Mouse (Mus musculus) midbrain, embryonic 14.5 days (tissue): ENCODE data around the gene 1700123O20Rik. TPM values are rescaled to one million over a fixed set of nuclear protein-coding genes. Genes with fewer than 3 reads are reported as not detected.

Experiments
- ATAC-seq: fragments of 200-750 bp; cut with Nextera tagmentation; 2 replicates; pipeline ENCODE4 v1.8.0; 2017; ENCODE audit warnings: moderate number of reproducible peaks, moderate library complexity; ENCODE audit not compliant: low FRiP score, low TSS enrichment
- DNase-seq: peaks from one replicate; pipeline ENCODE4 v3.0.0-alpha.2; 2015
- H3K27ac ChIP-seq: fragments of 300-500 bp; sonication (generic); replicated peaks from 2 replicates; pipeline ENCODE4 v1.5.1; 2014; ENCODE audit warnings: mild to moderate bottlenecking, low read depth, low read length, moderate library complexity
- H3K27me3 ChIP-seq: fragments of 300-500 bp; sonication (generic); 2 replicates; pipeline ENCODE4 v1.6.1; 2014; ENCODE audit warnings: low read length, control low read depth, mixed read lengths; ENCODE audit not compliant: control insufficient read depth, insufficient read depth
- H3K36me3 ChIP-seq: fragments of 300-500 bp; sonication (generic); 2 replicates; pipeline ENCODE4 v1.6.1; 2014; ENCODE audit warnings: low read length, control low read depth; ENCODE audit not compliant: control insufficient read depth, insufficient read depth
- H3K4me1 ChIP-seq: fragments of 300-500 bp; sonication (generic); 2 replicates; pipeline ENCODE4 v1.6.1; 2014; ENCODE audit warnings: mild to moderate bottlenecking, antibody characterized with exemption, low read length, control low read depth; ENCODE audit not compliant: control insufficient read depth, insufficient read depth
- H3K4me2 ChIP-seq: fragments of 300-500 bp; sonication (generic); 2 replicates; pipeline ENCODE4 v1.6.1; 2014; ENCODE audit warnings: mild to moderate bottlenecking, low read length, moderate library complexity
- H3K4me3 ChIP-seq: fragments of 300-500 bp; sonication (generic); replicated peaks from 2 replicates; pipeline ENCODE4 v1.5.1; 2014; ENCODE audit warnings: low read depth, low read length
- H3K9ac ChIP-seq: fragments of 300-500 bp; sonication (generic); replicated peaks from 2 replicates; pipeline ENCODE4 v1.6.1; 2014; ENCODE audit warnings: mild to moderate bottlenecking, low read length, moderate library complexity
- H3K9me3 ChIP-seq: fragments of 300-500 bp; sonication (generic); 2 replicates; pipeline ENCODE4 v1.6.1; 2016; ENCODE audit warnings: low read length, control low read depth, mixed read lengths; ENCODE audit not compliant: control insufficient read depth
- WGBS: fragments of 180-500 bp; shearing (Covaris S2); extraction: QIAGEN DNeasy Blood & Tissue Kit; methylation state at CpG from one replicate; pipeline ENCODE4 v1.1.7; 2014; 5-methylcytosine and 5-hydroxymethylcytosine counted together
- polyA plus RNA-seq: library from polyadenylated mRNA; unstranded; fragments of >200 nt; fragmentation: Nextera tagmentation; extraction: Ambion mirVana; gene quantifications from 2 replicates; pipeline ENCODE4 v1.2.1, GENCODE M21; 2014

1700123O20Rik gene
- polyA plus RNA-seq = 74.0 and 79.1 TPM in 2 replicates

DNA sequence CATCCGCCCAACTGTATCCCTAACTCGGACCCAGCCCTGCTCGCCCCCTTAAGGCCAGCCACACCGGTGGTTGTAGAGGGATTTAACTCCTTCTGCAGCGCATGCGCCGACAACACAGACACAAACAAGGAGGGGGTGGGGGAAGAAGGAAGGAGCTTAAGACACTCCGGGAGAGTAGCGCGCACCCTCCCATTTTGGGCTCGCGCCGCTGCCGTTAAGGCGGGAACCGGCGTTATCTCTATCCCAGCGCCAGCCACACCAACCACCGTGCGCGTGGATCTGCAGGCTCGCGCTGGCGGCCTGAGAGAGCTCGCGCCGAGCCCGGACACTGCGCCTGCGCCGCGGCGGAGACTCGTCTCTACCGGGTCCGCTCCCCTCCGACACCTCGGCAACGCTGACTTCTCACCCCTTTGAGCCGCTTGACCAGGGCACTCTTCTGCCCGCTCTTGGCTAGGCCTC, at the start of gene 1700123O20Rik:
Gene 1700123O20Rik (plus strand): TSS at position 154 of the 459 bp plus-strand sequence.
- Histone ChIP-seq H3K4me1 (peaks cover 21% of the 10 kb centered on the region), H3K36me3 (peaks cover 41% of the 10 kb centered on the region), H3K9me3 (no peaks in the 10 kb centered on the region), H3K9ac (peak within 1 kb of the TSS; percentile 88), H3K27me3 (no peaks in the 10 kb centered on the region), H3K4me2 (peak within 1 kb of the TSS; percentile 79), H3K4me3 (peak within 1 kb of the TSS; percentile 80), H3K27ac (peak within 1 kb of the TSS; percentile 95)
- ATAC-seq = peak; percentile 74
- DNase-seq = peak; percentile 91
- under 1% methylated on average over 41 of the region's 41 CpGs for WGBS

- H3K27ac ChIP-seq = no peak overlapping the region
- H3K4me2 ChIP-seq = no peak overlapping the region
- 49% methylated on average over 8 of the region's 8 CpGs for WGBS
- H3K9me3 ChIP-seq = no peaks in the 10 kb centered on the region
- peaks cover 13% of the 10 kb centered on the region for H3K4me1 ChIP-seq
- DNase-seq (peak; percentile 67), ATAC-seq (no peak)
- peaks cover 64% of the 10 kb centered on the region for H3K36me3 ChIP-seq
- no peaks in the 10 kb centered on the region for H3K27me3 ChIP-seq
- H3K9ac ChIP-seq = no peak overlapping the region
- no peak overlapping the region for H3K4me3 ChIP-seq
These were observed 49.1 kb upstream of the 1700123O20Rik start for GRCm38 (mm10) chr14:54636954-54637353.

DNA sequence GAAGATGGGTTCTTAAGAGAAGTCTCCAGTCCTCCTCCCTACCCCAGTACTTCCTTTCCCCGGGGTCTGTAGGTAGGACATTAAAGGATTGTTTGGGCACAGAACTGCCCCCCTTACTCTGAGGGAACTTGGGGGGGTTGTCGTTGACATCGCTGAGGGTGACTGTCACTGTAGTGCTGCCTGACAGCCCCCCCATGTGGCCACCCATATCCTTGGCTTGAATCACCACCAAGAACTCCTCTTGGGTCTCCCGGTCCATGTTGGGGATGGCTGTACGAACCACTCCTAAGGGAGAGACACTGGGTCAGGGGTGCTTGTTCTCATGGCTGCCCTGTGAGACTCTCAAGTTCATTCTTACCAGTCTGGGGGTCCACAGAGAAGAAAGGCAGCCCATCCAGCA, 47.8 kb upstream of the 1700123O20Rik start:
- no peak for ATAC-seq
- DNase-seq = no peak
- H3K9ac ChIP-seq = 0 out of 2 replicates have a peak overlapping the region, but pooled peaks have one; percentile 6
- no peaks in the 10 kb centered on the region for H3K9me3 ChIP-seq
- H3K4me3 ChIP-seq = no peak overlapping the region
- H3K4me2 ChIP-seq = no peak overlapping the region
- no peaks in the 10 kb centered on the region for H3K27me3 ChIP-seq
- H3K4me1 ChIP-seq = peaks cover 13% of the 10 kb centered on the region
- peaks cover 64% of the 10 kb centered on the region for H3K36me3 ChIP-seq
- WGBS = 75% methylated on average over 5 of the region's 5 CpGs
- no peak overlapping the region for H3K27ac ChIP-seq

- H3K27ac ChIP-seq = no peak overlapping the region
- H3K9me3 ChIP-seq = no peaks in the 10 kb centered on the region
- DNase-seq = no peak
- H3K36me3 ChIP-seq = peaks cover 70% of the 10 kb centered on the region
- no peaks in the 10 kb centered on the region for H3K27me3 ChIP-seq
- no peak for ATAC-seq
- H3K4me3 ChIP-seq = peak overlapping the region; percentile 80
- peaks cover 13% of the 10 kb centered on the region for H3K4me1 ChIP-seq
- peak overlapping the region; percentile 56 for H3K9ac ChIP-seq
- peak overlapping the region; percentile 93 for H3K4me2 ChIP-seq
- 13% methylated on average over 4 of the region's 4 CpGs for WGBS
These were observed 45.9 kb upstream of the 1700123O20Rik start for GRCm38 (mm10) chr14:54640121-54640520.

DNA sequence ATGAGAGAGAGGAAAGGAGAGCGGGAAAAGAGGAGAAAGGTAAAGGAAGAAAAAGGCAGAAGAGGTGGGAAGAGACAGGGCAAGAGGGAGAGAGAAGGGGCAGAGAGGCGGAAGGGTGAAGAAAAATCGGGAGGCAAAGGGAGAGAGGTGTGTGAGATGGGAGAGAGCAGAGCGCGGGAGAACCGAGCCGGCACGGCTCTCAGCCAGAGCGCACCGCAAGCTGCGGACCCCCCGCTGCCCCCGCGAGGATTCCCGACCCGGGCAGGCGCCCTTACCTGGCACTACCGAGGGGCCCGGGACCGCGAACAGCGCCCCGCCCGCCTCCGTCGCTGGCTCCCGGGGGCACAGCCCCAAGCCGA, 45.1 kb upstream of the 1700123O20Rik start, which contains the start of gene Gm17606:
Gene Gm17606 (plus strand): TSS at position 7 of the 359 bp plus-strand sequence.
- Histone ChIP-seq H3K36me3 (peaks cover 74% of the 10 kb centered on the region), H3K4me3 (peak within 1 kb of the TSS; percentile 80), H3K27me3 (no peaks in the 10 kb centered on the region), H3K9me3 (no peaks in the 10 kb centered on the region), H3K9ac (peak within 1 kb of the TSS; percentile 96), H3K4me2 (peak within 1 kb of the TSS; percentile 93), H3K4me1 (peaks cover 13% of the 10 kb centered on the region), H3K27ac (peak within 1 kb of the TSS; percentile 90)
- under 1% methylated on average over 28 of the region's 28 CpGs for WGBS
- ATAC-seq (no peak; the same call in 1 of the 2 replicates), DNase-seq (no peak)

- Histone ChIP-seq H3K4me1 (peaks cover 13% of the 10 kb centered on the region), H3K4me3 (peak within 1 kb of the TSS; percentile 80), H3K27ac (peak within 1 kb of the TSS; percentile 90), H3K9me3 (no peaks in the 10 kb centered on the region), H3K36me3 (peaks cover 74% of the 10 kb centered on the region), H3K27me3 (no peaks in the 10 kb centered on the region), H3K4me2 (peak within 1 kb of the TSS; percentile 93), H3K9ac (peak within 1 kb of the TSS; percentile 96)
- DNase-seq = peak; percentile 96
- WGBS = 1% methylated on average over 50 of the region's 52 CpGs
- ATAC-seq = peak; percentile 93
These were observed 44.6 kb upstream of the 1700123O20Rik start, which contains the start of gene Cdh24 for GRCm38 (mm10) chr14:54641305-54641969. Cdh24 (minus strand) TSS chr14:54641364.

- 75% methylated on average over 25 of the region's 25 CpGs for WGBS
- DNase-seq = no peak
These were observed 43.6 kb upstream of the 1700123O20Rik start for GRCm38 (mm10) chr14:54642224-54642944.

DNA sequence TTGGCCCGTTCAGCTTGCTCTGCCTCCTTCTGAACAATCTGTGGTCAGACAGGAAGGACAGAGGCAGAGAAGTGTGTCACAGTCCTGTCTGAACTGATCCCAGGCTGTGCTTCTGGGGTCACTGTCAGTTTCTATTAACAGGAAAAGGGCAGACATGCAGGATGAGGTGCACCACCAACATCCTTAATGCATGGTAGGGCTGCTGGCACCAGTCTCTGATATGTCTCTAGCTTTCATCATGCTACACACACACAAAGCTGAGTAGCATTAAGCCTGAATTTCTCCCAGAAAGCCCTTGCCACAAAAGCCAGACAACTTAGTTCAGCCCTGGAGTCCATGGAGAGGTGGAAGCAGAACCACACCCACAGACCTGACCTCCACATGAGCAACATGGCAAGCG, 43.0 kb upstream of the 1700123O20Rik start:
- no peak for DNase-seq
- no peak for ATAC-seq
- Histone ChIP-seq H3K27me3 (no peaks in the 10 kb centered on the region), H3K9ac (no peak overlapping the region), H3K27ac (no peak overlapping the region), H3K4me3 (no peak overlapping the region), H3K36me3 (peaks cover 75% of the 10 kb centered on the region), H3K4me2 (no peak overlapping the region), H3K4me1 (peaks cover 15% of the 10 kb centered on the region), H3K9me3 (no peaks in the 10 kb centered on the region)
- 77% methylated on average over 2 of the region's 2 CpGs for WGBS

More at GRCm38 (mm10) chr14:54642224-54642944, 43.6 kb upstream of the 1700123O20Rik start:
- Histone ChIP-seq H3K27me3 (no peaks in the 10 kb centered on the region), H3K36me3 (peaks cover 74% of the 10 kb centered on the region), H3K27ac (0 out of 2 replicates have a peak overlapping the region, but pooled peaks have one; percentile 8), H3K9me3 (no peaks in the 10 kb centered on the region), H3K4me2 (peak overlapping the region; percentile 93; the same call in 1 of the 2 replicates), H3K4me1 (peaks cover 13% of the 10 kb centered on the region), H3K4me3 (no peak overlapping the region), H3K9ac (no peak overlapping the region)
- no peak for ATAC-seq
